Mouse (Mus musculus): ENCODE results near the gene Ptgs2.

DNA sequence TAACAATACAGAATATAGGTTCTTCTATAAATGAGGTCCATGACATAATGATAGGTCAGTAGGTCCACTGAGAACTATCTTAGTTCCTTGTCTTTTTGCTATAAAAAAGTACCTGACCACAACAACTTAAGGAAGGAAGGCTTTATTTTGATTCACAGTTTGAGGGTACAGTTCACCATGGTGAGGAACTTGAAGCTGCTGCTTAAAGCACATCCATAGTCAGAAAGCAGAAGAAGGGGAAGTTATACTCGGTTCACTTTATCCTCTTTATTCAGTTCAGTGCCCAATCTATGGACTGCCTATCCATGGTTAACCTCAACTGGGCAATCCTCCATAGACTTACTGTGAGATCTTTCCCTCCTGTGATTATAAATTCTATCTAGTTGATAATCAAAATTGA lies 43.7 kb downstream of the Ptgs2 start:
- no peak for TF ChIP-seq HCFC1 (IDR thresholded peaks at IDR 0.05; ENCODE audit: borderline replicate concordance, insufficient read depth, low read length)
- no peak for TF ChIP-seq CHD2 (IDR thresholded peaks at IDR 0.05; ENCODE audit: low read depth, low read length)
- TF ChIP-seq ZNF384 (IDR thresholded peaks at IDR 0.05; ENCODE audit: low read depth, low read length): no peak
- TF ChIP-seq ZC3H11A (IDR thresholded peaks at IDR 0.05; ENCODE audit: borderline replicate concordance, low read depth, low read length): no peak
- no peak for TF ChIP-seq MAFK (IDR thresholded peaks at IDR 0.05; ENCODE audit: insufficient read depth, low read depth, low read length)

Data from ES-E14 (cell line).